Mouse (Mus musculus) midbrain, embryonic 11.5 days (tissue): ENCODE measurements around the gene Pla2g6. TPM values are rescaled to one million over a fixed set of nuclear protein-coding genes. Genes with fewer than 3 reads are reported as not detected.

Experiments used
- ATAC-seq: fragments of 200-750 bp; cut with Nextera tagmentation; 2 replicates; pipeline ENCODE4 v1.8.0; 2017; ENCODE audit warnings: moderate TSS enrichment, moderate library complexity; ENCODE audit not compliant: low FRiP score
- DNase-seq: peaks from one replicate; pipeline ENCODE4 v3.0.0; 2015; ENCODE audit warnings: low spot score; ENCODE audit errors: missing footprints
- H3K27ac ChIP-seq: fragments of 300-500 bp; sonication (generic); 2 replicates; pipeline ENCODE4 v1.5.1; 2014; ENCODE audit warnings: low read depth, low read length
- H3K27me3 ChIP-seq: fragments of 300-500 bp; sonication (generic); 2 replicates; pipeline ENCODE4 v1.6.1; 2014; ENCODE audit warnings: mild to moderate bottlenecking, low read length, moderate library complexity, mixed read lengths; ENCODE audit not compliant: control insufficient read depth, insufficient read depth
- H3K36me3 ChIP-seq: fragments of 300-500 bp; sonication (generic); 2 replicates; pipeline ENCODE4 v1.6.1; 2014; ENCODE audit warnings: mild to moderate bottlenecking, low read length, moderate library complexity, mixed read lengths; ENCODE audit not compliant: control insufficient read depth, insufficient read depth
- H3K4me1 ChIP-seq: fragments of 300-500 bp; sonication (generic); 2 replicates; pipeline ENCODE4 v1.6.1; 2014; ENCODE audit warnings: low read length; ENCODE audit not compliant: control insufficient read depth, insufficient read depth
- H3K4me2 ChIP-seq: fragments of 300-500 bp; sonication (generic); 2 replicates; pipeline ENCODE4 v1.6.1; 2014; ENCODE audit warnings: mild to moderate bottlenecking, moderate library complexity
- H3K4me3 ChIP-seq: fragments of 300-500 bp; sonication (generic); 2 replicates; pipeline ENCODE4 v1.5.1; 2014; ENCODE audit warnings: low read depth, low read length
- H3K9ac ChIP-seq: fragments of 300-500 bp; sonication (generic); 2 replicates; pipeline ENCODE4 v1.6.1; 2014; ENCODE audit warnings: low read length
- H3K9me3 ChIP-seq: fragments of 300-500 bp; sonication (generic); 2 replicates; pipeline ENCODE4 v1.6.1; 2016; ENCODE audit warnings: low read length; ENCODE audit not compliant: control insufficient read depth
- WGBS: fragments of 180-500 bp; shearing (Covaris S2); extraction: QIAGEN DNeasy Blood & Tissue Kit; methylation state at CpG from one replicate; pipeline ENCODE4 v1.1.7; 2014; 5-methylcytosine and 5-hydroxymethylcytosine counted together
- polyA plus RNA-seq: library from polyadenylated mRNA; unstranded; fragments of >200 nt; fragmentation: Nextera tagmentation; extraction: Ambion mirVana; gene quantifications from 2 replicates; pipeline ENCODE4 v1.2.1, GENCODE M21; 2014

The Pla2g6 gene
- polyA plus RNA-seq, 1 experiment from 2014 or later: 18.4 TPM

GRCm38 (mm10) chr15:79280209-79280608 lies 48.0 kb downstream of the Pla2g6 start:
- no peak for DNase-seq
- no peak overlapping the region for H3K4me3 ChIP-seq
- H3K27me3 ChIP-seq: no peaks in the 10 kb centered on the region
- 20% methylated on average over 6 of the region's 6 CpGs for WGBS
- no peaks in the 10 kb centered on the region for H3K9me3 ChIP-seq
- no peaks in the 10 kb centered on the region for H3K4me1 ChIP-seq
- no peak overlapping the region for H3K4me2 ChIP-seq
- H3K27ac ChIP-seq: no peak overlapping the region
- H3K36me3 ChIP-seq: no peaks in the 10 kb centered on the region
- H3K9ac ChIP-seq: no peak overlapping the region
- ATAC-seq: no peak

GRCm38 (mm10) chr15:79277728-79278127 lies 50.5 kb downstream of the Pla2g6 start:
- H3K4me1 ChIP-seq: no peaks in the 10 kb centered on the region
- WGBS: 76% methylated on average over 10 of the region's 10 CpGs
- no peaks in the 10 kb centered on the region for H3K36me3 ChIP-seq
- no peak overlapping the region for H3K4me2 ChIP-seq
- H3K27ac ChIP-seq: no peak overlapping the region
- no peak overlapping the region for H3K9ac ChIP-seq
- H3K4me3 ChIP-seq: no peak overlapping the region
- no peaks in the 10 kb centered on the region for H3K27me3 ChIP-seq
- H3K9me3 ChIP-seq: no peaks in the 10 kb centered on the region
- no peak for ATAC-seq
- DNase-seq: no peak

- no peak overlapping the region for H3K4me2 ChIP-seq
- H3K36me3 ChIP-seq: no peaks in the 10 kb centered on the region
- H3K27me3 ChIP-seq: 0 out of 2 replicates have a peak, but pooled peaks cover 3% of the 10 kb centered on the region
- DNase-seq: no peak
- WGBS: 59% methylated on average over 10 of the region's 10 CpGs
- ATAC-seq: no peak
- peaks cover 6% of the 10 kb centered on the region for H3K4me1 ChIP-seq
- no peak overlapping the region for H3K4me3 ChIP-seq
- H3K9me3 ChIP-seq: no peaks in the 10 kb centered on the region
- no peak overlapping the region for H3K9ac ChIP-seq
- no peak overlapping the region for H3K27ac ChIP-seq
Observed at GRCm38 (mm10) chr15:79273020-79273419, 55.2 kb downstream of the Pla2g6 start.

GRCm38 (mm10) chr15:79271124-79271746 lies 57.0 kb downstream of the Pla2g6 start:
- ATAC-seq (peak; percentile 66), DNase-seq (no peak)
- Histone ChIP-seq H3K9ac (peak overlapping the region; percentile 57), H3K36me3 (no peaks in the 10 kb centered on the region), H3K27me3 (0 out of 2 replicates have a peak, but pooled peaks cover 3% of the 10 kb centered on the region), H3K4me3 (peak overlapping the region; percentile 36), H3K4me1 (peaks cover 6% of the 10 kb centered on the region), H3K9me3 (no peaks in the 10 kb centered on the region), H3K4me2 (peak overlapping the region; percentile 90), H3K27ac (no peak overlapping the region)
- WGBS: 14% methylated on average over 17 of the region's 17 CpGs

GRCm38 (mm10) chr15:79270317-79271123 lies 57.7 kb downstream of the Pla2g6 start:
- Histone ChIP-seq H3K36me3 (no peaks in the 10 kb centered on the region), H3K27ac (no peak overlapping the region), H3K9me3 (no peaks in the 10 kb centered on the region), H3K27me3 (0 out of 2 replicates have a peak, but pooled peaks cover 3% of the 10 kb centered on the region), H3K4me3 (peak overlapping the region; percentile 36), H3K4me2 (peak overlapping the region; percentile 90), H3K4me1 (peaks cover 6% of the 10 kb centered on the region), H3K9ac (peak overlapping the region; percentile 57)
- DNase-seq (peak; percentile 96), ATAC-seq (peak; percentile 61)
- under 1% methylated on average over 33 of the region's 33 CpGs for WGBS

GRCm38 (mm10) chr15:79268521-79268920 lies 59.7 kb downstream of the Pla2g6 start:
- 42% methylated on average over 1 of the region's 1 CpGs for WGBS
- no peak overlapping the region for H3K4me3 ChIP-seq

GRCm38 (mm10) chr15:79265384-79265783 lies 62.8 kb downstream of the Pla2g6 start:
- peaks cover 25% of the 10 kb centered on the region for H3K27me3 ChIP-seq

More at GRCm38 (mm10) chr15:79268521-79268920, 59.7 kb downstream of the Pla2g6 start:
- DNase-seq (no peak), ATAC-seq (no peak)
- Histone ChIP-seq H3K4me1 (peaks cover 6% of the 10 kb centered on the region), H3K9me3 (no peaks in the 10 kb centered on the region), H3K27me3 (0 out of 2 replicates have a peak, but pooled peaks cover 3% of the 10 kb centered on the region), H3K9ac (no peak overlapping the region), H3K36me3 (no peaks in the 10 kb centered on the region), H3K27ac (no peak overlapping the region), H3K4me2 (no peak overlapping the region)

GRCm38 (mm10) chr15:79263726-79264125 lies 64.5 kb downstream of the Pla2g6 start:
- Histone ChIP-seq H3K27me3 (peaks cover 31% of the 10 kb centered on the region), H3K36me3 (no peaks in the 10 kb centered on the region), H3K4me3 (no peak overlapping the region), H3K27ac (no peak overlapping the region), H3K9ac (no peak overlapping the region), H3K4me1 (peaks cover 8% of the 10 kb centered on the region), H3K9me3 (no peaks in the 10 kb centered on the region), H3K4me2 (no peak overlapping the region)
- WGBS: 91% methylated on average over 6 of the region's 6 CpGs
- no peak for ATAC-seq
- peak; percentile 65 for DNase-seq

More at GRCm38 (mm10) chr15:79265384-79265783, 62.8 kb downstream of the Pla2g6 start:
- ATAC-seq (no peak), DNase-seq (peak; percentile 26)
- 61% methylated on average over 4 of the region's 4 CpGs for WGBS
- Histone ChIP-seq H3K4me1 (peaks cover 9% of the 10 kb centered on the region), H3K4me3 (no peak overlapping the region), H3K9ac (no peak overlapping the region), H3K9me3 (no peaks in the 10 kb centered on the region), H3K36me3 (no peaks in the 10 kb centered on the region), H3K4me2 (no peak overlapping the region), H3K27ac (no peak overlapping the region)

- ATAC-seq: no peak
Observed at GRCm38 (mm10) chr15:79262786-79263309, 65.3 kb downstream of the Pla2g6 start.

More at GRCm38 (mm10) chr15:79262786-79263309, 65.3 kb downstream of the Pla2g6 start:
- Histone ChIP-seq H3K27me3 (peaks cover 31% of the 10 kb centered on the region), H3K36me3 (no peaks in the 10 kb centered on the region), H3K4me1 (peaks cover 8% of the 10 kb centered on the region), H3K4me2 (no peak overlapping the region), H3K27ac (no peak overlapping the region), H3K4me3 (no peak overlapping the region), H3K9ac (no peak overlapping the region), H3K9me3 (no peaks in the 10 kb centered on the region)
- no peak for DNase-seq
- WGBS: 91% methylated on average over 3 of the region's 3 CpGs
